9 mouse cellular contexts compared by ENCODE assay signal in the genomic region with DNA sequence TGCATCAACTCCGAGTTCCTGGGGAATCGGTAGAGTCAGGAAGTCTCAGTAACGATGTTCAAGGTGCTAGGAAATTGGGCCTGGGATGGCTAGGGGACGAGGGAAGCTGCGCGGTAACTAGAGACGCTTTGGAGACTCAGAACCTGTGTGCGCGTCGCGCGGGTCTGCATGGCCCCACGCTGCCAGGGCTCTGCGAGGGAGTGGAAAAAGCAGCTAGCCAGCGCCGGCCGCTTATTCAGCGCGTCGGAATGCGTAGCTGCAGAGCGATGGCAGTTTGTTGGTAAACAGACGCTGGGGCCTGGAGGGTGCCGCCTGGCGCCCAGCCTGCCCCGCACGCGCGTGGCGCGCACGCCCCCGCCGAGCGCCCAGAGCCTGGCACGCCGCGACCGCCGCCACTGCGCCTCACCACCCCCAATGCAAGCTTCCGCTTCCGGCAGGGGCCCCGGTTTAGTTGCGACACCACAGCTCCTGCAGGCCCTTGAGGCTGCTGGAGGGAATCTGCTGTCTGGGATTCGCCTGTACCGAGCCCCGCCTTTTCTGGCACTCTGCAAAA. TPM values are rescaled to one million over a fixed set of nuclear protein-coding genes. Genes with fewer than 3 reads are reported as not detected.
DNase-seq lines count a peak whose midpoint lies in the region; ATAC-seq and TF ChIP-seq lines count a peak whose summit lies in the region.
"Had no signal": no experiment of that assay in that cellular context is flagged by ENCODE, and none has a peak within 500 bp of the region (broad histone marks: within the 10 kb centered on the region; RNA-seq: fewer than 3 reads in every experiment).

Gene Dlx4, minus strand, starts transcription at position 413 of the 553 bp plus-strand sequence.

- H3K27ac ChIP-seq in cerebellum, adult 2 months (ENCODE audit: insufficient read depth, low read length) = no peak within 1 kb of the TSS
- H3K27ac ChIP-seq in CH12.LX (ENCODE audit: insufficient read depth, low read depth) = no peak within 1 kb of the TSS
- no peak within 1 kb of the TSS for H3K27ac ChIP-seq in liver, embryonic 13.5 days
- no peak within 1 kb of the TSS for H3K27ac ChIP-seq in neural tube, embryonic 11.5 days (ENCODE audit: low read depth, low read length)

- intact Hi-C loops in heart, postnatal 10 days (cut with DNase I) = no loop called here

- TF ChIP-seq EP300 in CH12.LX (IDR thresholded peaks at IDR 0.05; ENCODE audit: low read length) = no peak

- H3K9ac ChIP-seq in CH12.LX (ENCODE audit: insufficient read depth, low read depth) = peak within 1 kb of the TSS; percentile 18
- H3K9ac ChIP-seq in liver, embryonic 13.5 days = no peak within 1 kb of the TSS
- H3K9ac ChIP-seq in neural tube, embryonic 11.5 days (ENCODE audit: low read length) = peak within 1 kb of the TSS; percentile 20; the same call in 1 of the 2 replicates

- TF ChIP-seq RAD21 in CH12.LX (IDR thresholded peaks at IDR 0.05; ENCODE audit: low read depth, low read length) = no peak

- WGBS in cerebellum, adult 2 months = 2% methylated on average over 48 of the region's 48 CpGs
- WGBS in liver, embryonic 13.5 days (ENCODE audit: insufficient replicate concordance) = under 1% methylated on average over 48 of the region's 48 CpGs
- under 1% methylated on average over 48 of the region's 48 CpGs for WGBS in neural tube, embryonic 11.5 days

- no peak for TF ChIP-seq POLR2A in cerebellum, adult 2 months (IDR thresholded peaks at IDR 0.05; ENCODE audit: borderline replicate concordance, insufficient read depth, low read length)
- TF ChIP-seq POLR2A in CH12.LX (IDR thresholded peaks at IDR 0.05; ENCODE audit: low read depth, low read length) = peak; percentile 56; the same call in 1 of the 2 replicates

- dilution Hi-C loops in CH12.LX (cut with MboI; ENCODE audit: extremely low pct_ligation_motif_present, extremely low pct_unique_long_range_greater_than_20kb, low sequenced_read_pairs) = loop anchor here (25.0 kb wide), 1 partner anchor 91 kb away; no protein-coding TSS in a partner anchor

- H3K36me3 ChIP-seq in CH12.LX (replicated peaks in 1 of 2; ENCODE audit: control insufficient read depth in 1 of 2, insufficient read depth in 1 of 2, low read length in 1 of 2) = no peaks in the 10 kb centered on the region
- no peaks in the 10 kb centered on the region for H3K36me3 ChIP-seq in liver, embryonic 13.5 days
- H3K36me3 ChIP-seq in neural tube, embryonic 11.5 days (ENCODE audit: control insufficient read depth, insufficient read depth, low read length) = no peaks in the 10 kb centered on the region

- no peak within 1 kb of the TSS for H3K4me3 ChIP-seq in cerebellum, adult 2 months (replicated peaks; ENCODE audit: insufficient read depth, low read depth, low read length)
- H3K4me3 ChIP-seq in CH12.LX (replicated peaks in 1 of 3; ENCODE audit: low read depth in 2 of 3, low read length in 2 of 3, poor library complexity in 1 of 3) = peak within 1 kb of the TSS; percentile 20 to 54 (median 23)
- peak within 1 kb of the TSS; percentile 52 for H3K4me3 ChIP-seq in liver, embryonic 13.5 days (replicated peaks)
- peak within 1 kb of the TSS; percentile 32 for H3K4me3 ChIP-seq in neural tube, embryonic 11.5 days (ENCODE audit: low read depth, low read length)

- TF ChIP-seq CTCF in cerebellum, adult 2 months (IDR thresholded peaks at IDR 0.05; ENCODE audit: borderline replicate concordance, insufficient read depth, low read depth, low read length) = no peak
- TF ChIP-seq CTCF in CH12.LX (conservative IDR thresholded peaks at IDR 0.05 in 1 of 2, IDR thresholded peaks at IDR 0.05 in 1 of 2; ENCODE audit: low read depth in 2 of 2, low read length in 2 of 2) = no peak

- DNase-seq in cerebellum, adult 2 months = peak; percentile 16 to 23
- no peak for DNase-seq in cerebellum, adult 11-12 months
- DNase-seq in CH12.LX (ENCODE audit: extremely low read depth) = peak; percentile 22
- DNase-seq in embryo, embryonic 9.5 days (ENCODE audit: extremely low spot score) = peak; percentile 57
- peak; percentile 38 to 48 for DNase-seq in heart, postnatal 10 days
- DNase-seq in liver, embryonic 13.5 days = no peak
- peak; percentile 40 for DNase-seq in neural tube, embryonic 11.5 days (ENCODE audit: low spot score)
- no peak for DNase-seq in ovary, postnatal 10 days (ENCODE audit: low spot score)

- no peaks in the 10 kb centered on the region for H3K9me3 ChIP-seq in CH12.LX (replicated peaks; ENCODE audit: low read length)
- no peaks in the 10 kb centered on the region for H3K9me3 ChIP-seq in liver, embryonic 13.5 days (replicated peaks)
- no peaks in the 10 kb centered on the region for H3K9me3 ChIP-seq in neural tube, embryonic 11.5 days (ENCODE audit: control insufficient read depth, low read length)

- H3K79me2 ChIP-seq in CH12.LX (replicated peaks; ENCODE audit: control insufficient read depth, extremely low read depth, insufficient read depth, poor library complexity, severe bottlenecking) = no peaks in the 10 kb centered on the region

- H3K4me1 ChIP-seq in cerebellum, adult 2 months (ENCODE audit: control insufficient read depth, insufficient read depth, low read length) = no peaks in the 10 kb centered on the region; the same call in 1 of the 2 replicates
- H3K4me1 ChIP-seq in CH12.LX (ENCODE audit: control insufficient read depth in 1 of 2, insufficient read depth in 2 of 2) = peaks cover 0 to 16% of the 10 kb centered on the region in 2 experiments; a peak in 2 of 4 replicates
- peaks cover 23% of the 10 kb centered on the region for H3K4me1 ChIP-seq in liver, embryonic 13.5 days (replicated peaks)
- H3K4me1 ChIP-seq in neural tube, embryonic 11.5 days (ENCODE audit: control insufficient read depth, insufficient read depth, low read length) = peaks cover 7% of the 10 kb centered on the region; the same call in 1 of the 2 replicates

- peaks cover 10% of the 10 kb centered on the region; the same call in 1 of the 2 replicates for H3K27me3 ChIP-seq in cerebellum, adult 2 months (ENCODE audit: control insufficient read depth, insufficient read depth, low read length)
- peaks cover 98% of the 10 kb centered on the region for H3K27me3 ChIP-seq in CH12.LX (replicated peaks)
- peaks cover 100% of the 10 kb centered on the region for H3K27me3 ChIP-seq in liver, embryonic 13.5 days
- peaks cover 97% of the 10 kb centered on the region for H3K27me3 ChIP-seq in neural tube, embryonic 11.5 days (ENCODE audit: control insufficient read depth, insufficient read depth, low read length)

- in situ Hi-C loops in CH12.LX (cut with MboI; ENCODE audit: low pct_ligation_motif_present, low pct_unique_long_range_greater_than_20kb, low sequenced_read_pairs) = no loop called here

- peak within 1 kb of the TSS; percentile 79 for H3K4me2 ChIP-seq in CH12.LX (ENCODE audit: insufficient read depth, low read depth, poor library complexity, severe bottlenecking)
- peak within 1 kb of the TSS; percentile 66 for H3K4me2 ChIP-seq in liver, embryonic 13.5 days
- H3K4me2 ChIP-seq in neural tube, embryonic 11.5 days (ENCODE audit: low read depth) = peak within 1 kb of the TSS; percentile 49

- ATAC-seq in liver, embryonic 13.5 days (ENCODE audit: low read depth) = no peak
- ATAC-seq in neural tube, embryonic 11.5 days (ENCODE audit: insufficient read depth, low FRiP score, low TSS enrichment) = no peak

TF ChIP-seq in CH12.LX, 34 proteins besides CTCF, POLR2A, EP300 and RAD21:
- peak; percentile 26; the same call in 1 of the 2 replicates for TF ChIP-seq HCFC1 (IDR thresholded peaks at IDR 0.05; ENCODE audit: low read depth, low read length)
- TF ChIP-seq KAT2A (IDR thresholded peaks at IDR 0.05; ENCODE audit: insufficient replicate concordance, low read length) = no peak
- TF ChIP-seq IRF4 (IDR thresholded peaks at IDR 0.05; ENCODE audit: low read depth, low read length) = no peak
- no peak for TF ChIP-seq JUN (IDR thresholded peaks at IDR 0.05; ENCODE audit: insufficient read depth, low read depth, low read length)
- peak; percentile 71 for TF ChIP-seq ELF1 (IDR thresholded peaks at IDR 0.05; ENCODE audit: low read depth, low read length)

RNA-seq across cellular contexts. Expression of gene Dlx4, which starts in this region (rescaled TPM):
- 0.70 and 1.4 TPM in 2 replicates for polyA plus RNA-seq in cerebellum, adult 2 months (2012; rRNA removed)
- total RNA-seq in CH12.LX (2012; rRNA removed) = 0.21 and 0.25 TPM in 2 replicates
- not detected in 2 replicates for total RNA-seq in CH12.LX (2014; rRNA removed)
- not detected in 2 replicates for polyA plus RNA-seq in CH12.LX (2012; ENCODE audit: insufficient read length, low read depth)
- under 1 TPM in 1 of 2 experiments, not detected in 1; 0.12 TPM for total RNA-seq in heart, postnatal 10 days (2021)
- polyA plus RNA-seq in liver, embryonic 13.5 days (2015; fragmentation: Nextera tagmentation; extraction: Ambion mirVana) = 0.09 TPM in 1 of 2 replicates, not detected in the other
- polyA plus RNA-seq in neural tube, embryonic 11.5 days (2014; fragmentation: Nextera tagmentation; extraction: Ambion mirVana) = 0.11 TPM in 1 of 2 replicates, not detected in the other
- polyA plus RNA-seq: large intestine, adult 2 months had no signal

Comparison
In these comparisons a context has a peak if more than half of its experiments do, and no peak if none do; other contexts are left out.
1. DNase-seq: peak in cerebellum, adult 2 months (2 of 2) and embryo, embryonic 9.5 days (single experiment); none in cerebellum, adult 11-12 months (single experiment), liver, embryonic 13.5 days (single experiment) and ovary, postnatal 10 days (single experiment).
2. Peak in DNase-seq, H3K4me3 ChIP-seq, H3K9ac ChIP-seq and H3K4me2 ChIP-seq in CH12.LX; RNA of the gene not detected or under 1 TPM.
3. Peak in DNase-seq in heart, postnatal 10 days; RNA of the gene not detected or under 1 TPM.
4. Peak in DNase-seq, H3K4me3 ChIP-seq, H3K9ac ChIP-seq and H3K4me2 ChIP-seq in neural tube, embryonic 11.5 days; RNA of the gene not detected or under 1 TPM.
5. Peak in every context shown above with its lines, with median percentiles within 50 percentile points of each other: H3K4me2 ChIP-seq.